Mouse (Mus musculus): Measurements from ENCODE around the gene Ndufs2. TPM values are rescaled to one million over a fixed set of nuclear protein-coding genes. Genes with fewer than 3 reads are reported as not detected.

Ndufs2 gene
- total and polyA plus RNA-seq, 2 experiments from 2014 or later: 221 to 230 TPM

DNA sequence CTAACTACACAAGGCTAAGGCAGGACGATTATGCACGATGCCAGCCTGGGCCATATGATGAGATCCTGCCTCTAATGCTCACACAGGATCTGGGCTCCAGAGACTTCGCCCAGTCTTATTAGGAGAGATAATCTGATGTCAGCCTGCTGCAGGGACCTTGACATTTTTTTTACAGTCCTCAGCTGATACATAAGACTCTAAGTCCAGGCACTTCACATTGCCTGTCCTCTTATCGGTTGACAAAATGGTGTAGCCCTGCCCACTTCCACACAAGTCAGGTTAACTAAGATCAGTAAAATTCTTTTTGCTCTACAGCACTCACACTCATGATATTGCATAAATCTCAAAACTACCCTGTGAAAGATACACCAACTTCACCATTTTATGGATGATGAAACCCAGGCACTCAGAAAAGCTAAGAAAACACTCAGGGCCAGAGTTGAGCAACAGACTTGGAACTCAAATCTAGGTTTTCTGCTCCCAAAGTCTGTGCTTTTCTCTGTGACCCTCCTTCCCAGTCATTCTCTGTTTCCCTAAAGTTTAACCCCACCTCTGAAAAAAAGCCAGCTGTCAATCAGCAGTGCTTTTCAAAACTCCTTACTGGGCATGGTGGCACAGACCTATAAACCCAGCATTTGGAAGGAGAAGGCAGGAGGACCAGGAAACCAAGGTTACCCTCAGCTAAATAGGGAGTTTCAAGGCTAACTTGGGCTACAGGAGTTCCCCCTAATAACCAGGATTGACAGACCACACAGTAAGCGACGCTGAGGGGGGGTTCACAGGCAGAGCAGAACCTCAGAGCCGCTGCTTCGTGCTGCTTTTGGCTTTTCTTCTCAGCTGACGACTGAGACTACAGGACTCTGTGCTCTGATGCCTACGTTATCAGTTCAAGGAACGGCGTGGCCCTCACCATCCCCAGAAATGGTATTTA, 18.1 kb downstream of the Ndufs2 start:
- no peak overlapping the region for H3K4me2 ChIP-seq (ENCODE audit: low read depth, low read length, poor library complexity, severe bottlenecking)
- no peak overlapping the region for H3K9ac ChIP-seq (replicated peaks; ENCODE audit: low read length, poor library complexity, severe bottlenecking)
- WGBS: 82% methylated on average over 12 of the region's 12 CpGs
- H3K9me3 ChIP-seq (ENCODE audit: low read length): no peaks in the 10 kb centered on the region
- ATAC-seq (ENCODE audit: low FRiP score): no peak
- no peak overlapping the region for H3K27ac ChIP-seq (ENCODE audit: low read depth, low read length)
- H3K4me3 ChIP-seq (ENCODE audit: low read depth, low read length): no peak overlapping the region
- TF ChIP-seq CTCF (IDR thresholded peaks at IDR 0.05): no peak
- peaks cover 41% of the 10 kb centered on the region for H3K36me3 ChIP-seq (ENCODE audit: insufficient read depth, low read length)
- no peaks in the 10 kb centered on the region for H3K4me1 ChIP-seq (ENCODE audit: insufficient read depth, low read length)
- DNase-seq (ENCODE audit: low spot score): no peak
- H3K27me3 ChIP-seq (ENCODE audit: insufficient read depth, low read length): no peaks in the 10 kb centered on the region

DNA sequence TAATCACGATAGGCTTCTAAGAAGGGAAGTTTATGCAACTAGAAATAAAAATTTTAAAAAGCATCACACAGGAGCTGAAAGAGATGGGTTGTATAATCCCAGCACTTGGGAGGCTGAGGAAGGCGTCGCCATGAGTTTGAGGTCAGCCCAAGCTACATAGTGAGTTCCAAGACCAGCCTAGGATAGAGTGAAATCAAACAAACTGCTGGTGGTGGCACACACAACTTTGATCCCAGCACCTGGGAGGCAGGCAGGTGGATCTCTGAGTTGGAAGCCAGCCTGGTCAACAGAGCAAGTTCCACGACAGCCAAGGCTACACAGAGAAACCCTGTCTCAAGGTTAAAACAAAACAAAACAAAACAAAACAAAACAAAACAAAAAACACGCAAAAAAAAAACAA, 18.8 kb downstream of the Ndufs2 start:
- WGBS: 84% methylated on average over 5 of the region's 5 CpGs
- TF ChIP-seq CTCF (IDR thresholded peaks at IDR 0.05): no peak
- Histone ChIP-seq H3K4me3 (ENCODE audit: low read depth, low read length) (no peak overlapping the region), H3K27ac (ENCODE audit: low read depth, low read length) (no peak overlapping the region), H3K27me3 (ENCODE audit: insufficient read depth, low read length) (no peaks in the 10 kb centered on the region), H3K4me1 (ENCODE audit: insufficient read depth, low read length) (no peaks in the 10 kb centered on the region), H3K36me3 (ENCODE audit: insufficient read depth, low read length) (peaks cover 34% of the 10 kb centered on the region), H3K9me3 (ENCODE audit: low read length) (no peaks in the 10 kb centered on the region), H3K9ac (replicated peaks; ENCODE audit: low read length, poor library complexity, severe bottlenecking) (no peak overlapping the region), H3K4me2 (ENCODE audit: low read depth, low read length, poor library complexity, severe bottlenecking) (no peak overlapping the region)
- ATAC-seq (ENCODE audit: low FRiP score) (no peak), DNase-seq (ENCODE audit: low spot score) (no peak)

DNA sequence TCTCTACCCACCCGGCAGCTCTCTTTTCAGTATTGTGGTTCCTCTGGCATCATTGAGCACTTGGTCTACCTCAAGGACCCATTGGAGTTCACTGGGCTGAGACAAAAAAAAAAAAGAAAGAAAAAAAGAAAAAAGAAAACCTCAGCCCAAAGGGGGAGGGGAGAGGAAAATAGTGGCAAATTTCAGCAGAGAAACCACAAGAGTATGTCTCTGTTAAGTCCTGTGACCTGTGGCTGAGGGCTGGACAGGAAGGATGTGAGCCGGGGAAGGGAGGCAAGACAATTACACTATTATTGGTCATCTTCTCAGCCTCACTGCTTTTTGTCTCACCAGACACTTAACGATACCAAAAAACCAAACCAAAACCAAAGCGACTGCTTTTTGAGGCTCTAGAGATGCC, 19.3 kb downstream of the Ndufs2 start:
- TF ChIP-seq CTCF (IDR thresholded peaks at IDR 0.05): no peak
- ATAC-seq (ENCODE audit: low FRiP score): no peak
- no peak overlapping the region for H3K9ac ChIP-seq (replicated peaks; ENCODE audit: low read length, poor library complexity, severe bottlenecking)

DNA sequence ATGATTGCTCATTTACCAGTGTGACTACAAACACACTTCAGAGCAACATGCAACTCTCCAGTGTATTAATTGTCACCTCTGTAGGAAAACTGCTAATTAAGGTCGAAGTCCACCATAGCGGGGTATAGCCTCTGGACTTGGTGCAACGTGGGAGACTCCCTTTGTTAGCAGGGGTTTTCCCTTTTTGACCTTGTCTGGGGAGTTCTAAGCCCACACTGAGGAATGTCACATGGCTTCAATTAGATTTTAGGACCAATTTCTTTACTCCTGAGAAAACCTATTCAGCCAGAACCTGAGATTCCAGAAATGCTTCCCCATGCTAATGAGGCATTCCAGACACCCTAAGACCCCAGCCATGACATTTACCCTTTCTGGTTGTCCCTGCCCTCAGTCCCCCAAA, 21.0 kb downstream of the Ndufs2 start:
- H3K27me3 ChIP-seq (ENCODE audit: insufficient read depth, low read length): no peaks in the 10 kb centered on the region
- no peak for TF ChIP-seq CTCF (IDR thresholded peaks at IDR 0.05)
- ATAC-seq (ENCODE audit: low FRiP score) (no peak), DNase-seq (ENCODE audit: low spot score) (no peak)
- H3K4me3 ChIP-seq (ENCODE audit: low read depth, low read length): no peak overlapping the region
- no peak overlapping the region for H3K27ac ChIP-seq (ENCODE audit: low read depth, low read length)
- 55% methylated on average over 3 of the region's 3 CpGs for WGBS
- H3K4me2 ChIP-seq (ENCODE audit: low read depth, low read length, poor library complexity, severe bottlenecking): no peak overlapping the region
- H3K9me3 ChIP-seq (ENCODE audit: low read length): no peaks in the 10 kb centered on the region
- peaks cover 15% of the 10 kb centered on the region for H3K36me3 ChIP-seq (ENCODE audit: insufficient read depth, low read length)
- no peaks in the 10 kb centered on the region for H3K4me1 ChIP-seq (ENCODE audit: insufficient read depth, low read length)
- no peak overlapping the region for H3K9ac ChIP-seq (replicated peaks; ENCODE audit: low read length, poor library complexity, severe bottlenecking)

More for the DNA sequence above, 19.3 kb downstream of the Ndufs2 start:
- no peaks in the 10 kb centered on the region for H3K27me3 ChIP-seq (ENCODE audit: insufficient read depth, low read length)
- no peak overlapping the region for H3K27ac ChIP-seq (ENCODE audit: low read depth, low read length)
- no peak for DNase-seq (ENCODE audit: low spot score)
- WGBS: 77% methylated on average over 4 of the region's 4 CpGs
- H3K36me3 ChIP-seq (ENCODE audit: insufficient read depth, low read length): peaks cover 29% of the 10 kb centered on the region
- H3K4me3 ChIP-seq (ENCODE audit: low read depth, low read length): no peak overlapping the region
- H3K9me3 ChIP-seq (ENCODE audit: low read length): no peaks in the 10 kb centered on the region
- no peaks in the 10 kb centered on the region for H3K4me1 ChIP-seq (ENCODE audit: insufficient read depth, low read length)
- no peak overlapping the region for H3K4me2 ChIP-seq (ENCODE audit: low read depth, low read length, poor library complexity, severe bottlenecking)

DNA sequence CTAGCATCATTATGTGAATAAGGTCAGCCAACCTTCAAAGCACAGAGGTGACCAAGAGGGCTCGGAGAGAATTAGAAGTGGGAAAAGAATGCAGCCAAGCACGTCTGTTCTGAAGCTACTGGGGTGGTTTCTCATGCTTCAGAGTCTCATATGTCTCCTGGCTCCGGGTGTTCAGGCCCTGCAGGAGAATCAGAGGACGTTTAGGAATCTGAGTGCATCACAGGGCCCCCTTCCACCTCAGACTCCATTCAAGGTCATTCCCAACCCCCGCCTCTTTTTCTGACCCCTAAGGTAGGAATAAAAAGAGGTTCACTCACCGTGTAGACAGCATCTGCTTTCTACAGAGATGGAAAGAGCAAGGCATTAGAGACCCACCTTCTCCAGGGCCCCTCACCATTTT, 21.4 kb downstream of the Ndufs2 start:
- Histone ChIP-seq H3K4me1 (ENCODE audit: insufficient read depth, low read length) (no peaks in the 10 kb centered on the region), H3K9ac (replicated peaks; ENCODE audit: low read length, poor library complexity, severe bottlenecking) (no peak overlapping the region), H3K4me3 (ENCODE audit: low read depth, low read length) (no peak overlapping the region), H3K27me3 (ENCODE audit: insufficient read depth, low read length) (no peaks in the 10 kb centered on the region), H3K36me3 (ENCODE audit: insufficient read depth, low read length) (peaks cover 10% of the 10 kb centered on the region), H3K4me2 (ENCODE audit: low read depth, low read length, poor library complexity, severe bottlenecking) (no peak overlapping the region), H3K27ac (ENCODE audit: low read depth, low read length) (no peak overlapping the region), H3K9me3 (ENCODE audit: low read length) (no peaks in the 10 kb centered on the region)
- no peak for TF ChIP-seq CTCF (IDR thresholded peaks at IDR 0.05)
- ATAC-seq (ENCODE audit: low FRiP score) (no peak), DNase-seq (ENCODE audit: low spot score) (no peak)
- 23% methylated on average over 6 of the region's 6 CpGs for WGBS

DNA sequence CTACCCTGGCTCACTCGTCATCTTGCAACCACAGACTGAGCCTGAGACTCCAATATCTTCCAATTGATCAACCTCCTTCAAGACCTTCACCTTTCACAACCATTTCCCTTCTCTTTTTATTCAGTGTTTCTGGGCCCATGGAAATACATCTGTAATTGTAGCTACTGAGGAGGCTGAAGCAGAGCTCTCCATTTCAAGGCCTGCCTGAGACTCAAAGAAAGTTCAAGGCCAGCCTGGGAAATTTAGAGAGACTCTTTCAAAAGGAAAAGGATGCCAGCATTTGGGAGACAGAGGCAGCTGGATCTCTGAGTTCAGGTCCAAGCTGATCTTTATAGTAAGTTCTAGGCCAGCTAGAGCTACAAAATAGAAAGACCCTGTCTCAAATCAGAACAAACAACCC, 23.3 kb downstream of the Ndufs2 start:
- H3K36me3 ChIP-seq (ENCODE audit: insufficient read depth, low read length): no peaks in the 10 kb centered on the region

More for the DNA sequence above, 23.3 kb downstream of the Ndufs2 start:
- H3K4me2 ChIP-seq (ENCODE audit: low read depth, low read length, poor library complexity, severe bottlenecking): no peak overlapping the region
- TF ChIP-seq CTCF (IDR thresholded peaks at IDR 0.05): no peak
- WGBS: 88% methylated on average over 1 of the region's 1 CpGs
- no peaks in the 10 kb centered on the region for H3K9me3 ChIP-seq (ENCODE audit: low read length)
- H3K4me1 ChIP-seq (ENCODE audit: insufficient read depth, low read length): no peaks in the 10 kb centered on the region
- no peak overlapping the region for H3K27ac ChIP-seq (ENCODE audit: low read depth, low read length)
- H3K9ac ChIP-seq (replicated peaks; ENCODE audit: low read length, poor library complexity, severe bottlenecking): no peak overlapping the region
- ATAC-seq (ENCODE audit: low FRiP score) (no peak), DNase-seq (ENCODE audit: low spot score) (no peak)
- no peak overlapping the region for H3K4me3 ChIP-seq (ENCODE audit: low read depth, low read length)
- H3K27me3 ChIP-seq (ENCODE audit: insufficient read depth, low read length): no peaks in the 10 kb centered on the region

All from midbrain, postnatal 0 days (tissue).